Mouse (Mus musculus): ENCODE data around the gene Syt1.

Gene Syt1

DNA sequence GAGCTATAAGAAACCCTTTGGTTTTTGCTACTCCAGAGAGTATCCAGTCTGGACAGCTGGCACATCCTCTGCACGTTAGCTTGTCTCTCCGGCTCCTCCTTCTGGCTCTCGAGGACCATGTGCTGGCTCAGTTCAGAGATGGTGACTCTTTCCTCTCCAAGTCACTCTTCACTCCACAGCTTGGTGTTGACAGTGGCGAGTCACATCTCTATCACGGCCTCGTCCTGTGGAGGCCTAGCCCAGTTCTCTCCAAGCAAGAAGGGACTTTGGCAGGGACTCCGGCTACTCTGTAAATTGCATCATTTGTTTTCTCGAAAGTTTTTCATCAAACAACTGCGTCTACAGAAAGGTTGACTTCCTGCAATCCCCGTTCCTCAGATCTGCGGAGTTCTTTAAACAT, 562.4 kb downstream of the Syt1 start:
- DNase-seq (ENCODE audit: low spot score in 2 of 2): no peak

All from spleen, postnatal 36 days (tissue).